Mouse (Mus musculus) neural tube, embryonic 12.5 days (tissue): Measurements from ENCODE around the gene Tmem171. TPM values are rescaled to one million over a fixed set of nuclear protein-coding genes. Genes with fewer than 3 reads are reported as not detected.

Experiments used
- ATAC-seq: fragments of 200-750 bp; cut with Nextera tagmentation; 2 replicates; pipeline ENCODE4 v1.8.0; 2017; ENCODE audit warnings: low read depth, mild to moderate bottlenecking, moderate TSS enrichment, moderate library complexity; ENCODE audit not compliant: low FRiP score
- H3K27ac ChIP-seq: fragments of 300-500 bp; sonication (generic); 2 replicates; pipeline ENCODE4 v1.5.1; 2016
- H3K27me3 ChIP-seq: fragments of 300-500 bp; sonication (generic); replicated peaks from 2 replicates; pipeline ENCODE4 v1.6.1; 2016; ENCODE audit warnings: mild to moderate bottlenecking
- H3K36me3 ChIP-seq: fragments of 300-500 bp; sonication (generic); 2 replicates; pipeline ENCODE4 v1.6.1; 2016; ENCODE audit warnings: mild to moderate bottlenecking
- H3K4me1 ChIP-seq: fragments of 300-500 bp; sonication (generic); 2 replicates; pipeline ENCODE4 v1.6.1; 2016
- H3K4me2 ChIP-seq: fragments of 300-500 bp; sonication (generic); replicated peaks from 2 replicates; pipeline ENCODE4 v1.6.1; 2016; ENCODE audit warnings: mild to moderate bottlenecking
- H3K4me3 ChIP-seq: fragments of 300-500 bp; sonication (generic); 2 replicates; pipeline ENCODE4 v1.5.1; 2016
- H3K9ac ChIP-seq: fragments of 300-500 bp; sonication (generic); 2 replicates; pipeline ENCODE4 v1.6.1; 2016; ENCODE audit warnings: mild to moderate bottlenecking
- H3K9me3 ChIP-seq: fragments of 300-500 bp; sonication (generic); 2 replicates; pipeline ENCODE4 v1.6.1; 2016; ENCODE audit warnings: mild to moderate bottlenecking
- WGBS: fragments of 180-500 bp; shearing (Covaris S2); methylation state at CpG from one replicate; pipeline ENCODE4 v1.1.7; 2016; 5-methylcytosine and 5-hydroxymethylcytosine counted together
- polyA plus RNA-seq: library from polyadenylated mRNA; unstranded; fragments of >200 nt; fragmentation: Nextera tagmentation; extraction: Ambion mirVana; gene quantifications from 2 replicates; pipeline ENCODE4 v1.2.1, GENCODE M21; 2016

Gene Tmem171
- polyA plus RNA-seq, 1 experiment from 2014 or later = not detected

GRCm38 (mm10) chr13:98662173-98662675, 32.4 kb downstream of the Tmem171 start:
- H3K27me3 ChIP-seq = no peaks in the 10 kb centered on the region
- WGBS = 86% methylated on average over 4 of the region's 4 CpGs
- H3K4me2 ChIP-seq = no peak overlapping the region
- no peaks in the 10 kb centered on the region for H3K4me1 ChIP-seq
- H3K9me3 ChIP-seq = no peaks in the 10 kb centered on the region
- H3K4me3 ChIP-seq = no peak overlapping the region
- H3K9ac ChIP-seq = no peak overlapping the region
- H3K36me3 ChIP-seq = no peaks in the 10 kb centered on the region
- no peak overlapping the region for H3K27ac ChIP-seq
- ATAC-seq = no peak

- no peaks in the 10 kb centered on the region for H3K36me3 ChIP-seq
- no peaks in the 10 kb centered on the region for H3K27me3 ChIP-seq
- 76% methylated on average over 16 of the region's 16 CpGs for WGBS
- no peak overlapping the region for H3K4me3 ChIP-seq
- ATAC-seq = no peak
- H3K4me1 ChIP-seq = peaks cover 7% of the 10 kb centered on the region; the same call in 1 of the 2 replicates
- no peak overlapping the region for H3K9ac ChIP-seq
- no peak overlapping the region for H3K27ac ChIP-seq
- H3K9me3 ChIP-seq = no peaks in the 10 kb centered on the region
- H3K4me2 ChIP-seq = no peak overlapping the region
Measured at GRCm38 (mm10) chr13:98656034-98656471, 38.6 kb downstream of the Tmem171 start.

DNA sequence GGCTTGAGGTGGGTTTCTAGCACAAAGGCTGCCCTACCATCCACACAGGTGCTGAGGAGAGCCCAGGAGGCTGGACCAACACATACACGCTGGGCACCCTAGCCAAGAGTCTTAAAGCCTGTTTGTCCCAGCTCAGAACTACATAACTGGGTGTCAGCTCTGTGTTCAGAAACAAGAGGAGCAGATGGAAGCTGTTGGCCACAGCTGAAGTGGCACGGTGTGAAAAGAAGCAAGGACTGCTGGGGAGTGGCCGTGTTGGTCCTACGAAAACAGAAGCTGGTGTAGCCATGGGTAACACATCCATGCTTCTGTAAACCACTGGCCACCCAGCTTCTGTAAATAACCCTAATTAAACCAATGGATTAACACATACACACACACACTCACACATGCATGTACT, 39.3 kb downstream of the Tmem171 start:
- H3K27me3 ChIP-seq = no peaks in the 10 kb centered on the region
- WGBS = 92% methylated on average over 4 of the region's 4 CpGs

DNA sequence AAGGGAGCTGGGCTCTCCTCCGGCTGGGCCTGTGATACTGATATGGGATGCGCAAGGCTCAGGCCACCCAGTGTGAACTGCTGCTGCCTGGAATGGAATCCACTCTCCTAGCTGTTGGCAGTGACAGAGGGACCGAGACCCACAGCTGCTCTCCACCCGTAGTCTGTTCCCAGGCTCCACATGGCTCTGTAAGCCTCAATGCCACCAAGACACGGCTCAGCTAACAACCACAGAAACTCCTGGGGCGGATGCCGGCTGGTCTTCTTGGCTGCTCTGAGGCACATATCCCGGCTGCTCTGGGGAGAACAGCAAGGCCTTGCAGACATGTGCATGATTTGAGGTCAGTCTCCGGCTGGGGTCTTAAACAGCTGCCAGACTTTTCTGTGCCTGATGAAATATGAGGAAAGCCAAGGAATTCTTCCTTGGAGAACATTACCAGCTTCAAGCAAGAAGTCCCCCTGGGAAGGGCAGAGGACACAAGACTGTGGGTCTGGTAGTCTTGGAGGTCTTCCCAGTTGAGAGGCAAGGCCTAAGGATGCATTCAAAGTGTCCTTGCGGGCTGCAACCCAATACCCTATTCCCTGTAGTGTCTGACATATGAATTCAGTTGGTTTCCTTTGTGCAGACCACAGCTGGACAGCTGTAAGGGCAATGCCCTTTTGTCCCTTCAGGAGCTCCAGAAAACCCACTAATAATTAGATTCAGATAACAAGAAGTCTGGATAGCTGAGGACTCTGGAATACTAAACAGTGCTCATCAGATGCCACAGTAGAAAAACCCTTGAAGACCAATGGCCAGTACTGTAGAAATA, 40.3 kb downstream of the Tmem171 start:
- no peak overlapping the region for H3K9ac ChIP-seq
- no peak overlapping the region for H3K27ac ChIP-seq
- no peak overlapping the region for H3K4me2 ChIP-seq
- no peaks in the 10 kb centered on the region for H3K36me3 ChIP-seq
- no peak overlapping the region for H3K4me3 ChIP-seq
- H3K4me1 ChIP-seq = peaks cover 7% of the 10 kb centered on the region; the same call in 1 of the 2 replicates
- no peaks in the 10 kb centered on the region for H3K9me3 ChIP-seq
- no peak for ATAC-seq
- no peaks in the 10 kb centered on the region for H3K27me3 ChIP-seq
- 74% methylated on average over 10 of the region's 10 CpGs for WGBS

More for the DNA sequence above, 39.3 kb downstream of the Tmem171 start:
- Histone ChIP-seq H3K4me3 (no peak overlapping the region), H3K9me3 (no peaks in the 10 kb centered on the region), H3K9ac (no peak overlapping the region), H3K4me1 (peaks cover 7% of the 10 kb centered on the region; the same call in 1 of the 2 replicates), H3K27ac (no peak overlapping the region), H3K4me2 (no peak overlapping the region), H3K36me3 (no peaks in the 10 kb centered on the region)
- no peak for ATAC-seq

DNA sequence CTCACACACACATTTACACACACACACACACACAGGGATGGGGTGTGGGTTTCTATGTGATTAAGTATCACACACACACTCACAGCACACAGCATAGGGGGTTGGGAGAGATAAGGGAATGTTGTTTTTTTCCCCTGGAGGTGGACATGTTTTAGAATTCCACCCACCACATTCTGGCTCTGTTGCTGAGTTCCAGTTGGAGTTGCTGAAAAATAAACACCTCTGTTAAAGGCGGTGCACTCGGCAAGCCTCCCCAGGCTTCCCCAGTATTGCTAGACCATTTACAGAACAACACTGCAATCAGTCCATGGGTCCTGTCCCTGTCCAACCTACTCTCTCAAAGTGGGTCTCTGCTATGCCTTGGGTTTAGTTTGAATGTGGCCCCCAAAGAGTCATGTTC, 42.4 kb downstream of the Tmem171 start:
- WGBS = 89% methylated on average over 2 of the region's 2 CpGs
- Histone ChIP-seq H3K4me2 (no peak overlapping the region), H3K27me3 (no peaks in the 10 kb centered on the region), H3K9me3 (no peaks in the 10 kb centered on the region), H3K4me3 (no peak overlapping the region), H3K27ac (no peak overlapping the region), H3K36me3 (no peaks in the 10 kb centered on the region), H3K4me1 (peaks cover 7% of the 10 kb centered on the region; the same call in 1 of the 2 replicates), H3K9ac (no peak overlapping the region)
- no peak for ATAC-seq

DNA sequence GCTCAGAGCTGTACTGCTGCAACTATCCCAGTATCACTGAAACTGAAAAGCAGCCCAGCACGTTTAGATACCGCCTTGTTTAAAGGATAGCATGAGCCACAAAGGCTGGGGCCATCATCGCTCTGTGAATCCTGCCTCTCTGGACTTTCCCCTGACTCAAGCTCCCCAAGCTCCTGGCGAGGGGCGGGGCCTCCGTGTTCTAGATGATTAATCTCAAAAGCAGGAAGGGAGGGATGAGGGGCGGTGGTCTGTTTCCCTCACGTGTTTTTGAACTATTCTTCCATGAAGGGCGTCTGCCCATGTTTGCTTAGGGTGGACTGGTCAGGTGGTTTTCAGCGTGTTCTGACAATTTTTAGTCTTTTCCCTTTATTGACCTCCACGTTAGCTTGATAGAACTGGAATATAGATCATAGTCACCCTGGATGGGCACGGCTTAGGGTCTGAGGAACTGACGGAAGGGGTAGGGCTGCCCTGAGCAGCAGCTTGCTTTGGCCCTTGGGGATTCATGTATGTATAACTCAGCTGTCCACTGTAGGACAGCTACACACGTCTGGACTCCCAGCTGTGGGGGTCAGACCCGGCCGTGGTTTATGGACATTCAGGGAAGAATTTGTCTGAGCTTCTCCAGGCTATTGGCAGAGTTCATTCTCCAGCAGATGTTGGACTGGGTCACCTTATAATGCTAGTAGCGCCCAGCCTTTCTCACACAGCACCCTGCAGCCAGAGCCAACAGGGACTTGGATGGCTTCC, 43.2 kb downstream of the Tmem171 start:
- H3K9me3 ChIP-seq = no peaks in the 10 kb centered on the region
- no peak overlapping the region for H3K4me3 ChIP-seq
- ATAC-seq = no peak
- no peaks in the 10 kb centered on the region for H3K36me3 ChIP-seq
- no peaks in the 10 kb centered on the region for H3K27me3 ChIP-seq
- no peak overlapping the region for H3K9ac ChIP-seq
- H3K4me1 ChIP-seq = peaks cover 5% of the 10 kb centered on the region; the same call in 1 of the 2 replicates
- 79% methylated on average over 17 of the region's 17 CpGs for WGBS
- no peak overlapping the region for H3K4me2 ChIP-seq
- H3K27ac ChIP-seq = no peak overlapping the region

DNA sequence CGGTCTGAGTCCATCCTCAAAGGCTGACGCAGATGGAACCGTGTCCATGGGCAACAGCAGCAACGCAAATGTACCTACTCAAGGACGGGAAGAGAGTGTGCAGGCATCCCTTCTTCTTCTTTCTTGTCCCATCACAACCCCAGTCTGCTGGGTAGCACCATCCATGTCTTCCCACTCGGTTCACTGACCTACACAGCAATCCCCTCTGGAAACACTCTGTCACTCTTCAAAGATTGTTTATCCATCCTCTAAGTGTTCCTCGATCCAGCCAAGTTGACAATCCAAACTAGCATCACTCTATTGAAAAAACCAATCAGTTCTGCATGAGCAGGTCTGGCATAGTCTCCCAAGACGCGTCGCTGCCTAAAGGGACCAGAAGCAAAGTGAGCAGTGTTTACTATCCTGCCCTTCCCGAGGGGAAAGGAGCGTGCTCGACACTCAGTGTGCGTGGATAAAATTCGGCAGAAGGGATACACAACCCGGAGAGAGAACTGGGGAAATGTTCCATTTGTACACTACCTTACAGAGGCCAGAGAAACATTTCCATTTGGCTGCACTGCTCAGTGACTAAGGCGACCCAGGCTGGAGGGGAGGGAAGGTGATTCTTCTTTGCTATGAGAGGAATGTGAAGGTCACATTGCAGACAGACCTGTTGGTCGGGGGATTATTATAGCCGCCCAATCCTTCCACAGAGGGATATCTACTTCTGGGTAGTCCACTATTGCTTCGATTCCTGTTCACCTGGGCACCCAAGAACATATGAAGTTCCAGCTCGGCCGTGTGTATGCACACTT, 46.7 kb downstream of the Tmem171 start:
- no peaks in the 10 kb centered on the region for H3K36me3 ChIP-seq
- H3K4me3 ChIP-seq = no peak overlapping the region
- H3K9ac ChIP-seq = no peak overlapping the region
- no peak for ATAC-seq
- WGBS = 91% methylated on average over 22 of the region's 22 CpGs
- H3K9me3 ChIP-seq = no peaks in the 10 kb centered on the region
- H3K27ac ChIP-seq = no peak overlapping the region
- H3K27me3 ChIP-seq = no peaks in the 10 kb centered on the region
- H3K4me1 ChIP-seq = no peaks in the 10 kb centered on the region
- H3K4me2 ChIP-seq = no peak overlapping the region

- Histone ChIP-seq H3K4me2 (no peak overlapping the region), H3K27me3 (no peaks in the 10 kb centered on the region), H3K9ac (no peak overlapping the region), H3K4me1 (no peaks in the 10 kb centered on the region), H3K9me3 (no peaks in the 10 kb centered on the region), H3K27ac (no peak overlapping the region), H3K36me3 (no peaks in the 10 kb centered on the region), H3K4me3 (no peak overlapping the region)
- 89% methylated on average over 5 of the region's 5 CpGs for WGBS
- no peak for ATAC-seq
Measured at GRCm38 (mm10) chr13:98638507-98639166, 56.0 kb downstream of the Tmem171 start.

- Histone ChIP-seq H3K27ac (no peak within 1 kb of the TSS), H3K36me3 (no peaks in the 10 kb centered on the region), H3K9ac (no peak within 1 kb of the TSS), H3K4me1 (no peaks in the 10 kb centered on the region), H3K4me2 (no peak within 1 kb of the TSS), H3K4me3 (no peak within 1 kb of the TSS), H3K27me3 (no peaks in the 10 kb centered on the region), H3K9me3 (no peaks in the 10 kb centered on the region)
- 89% methylated on average over 12 of the region's 12 CpGs for WGBS
- ATAC-seq = no peak
Measured at GRCm38 (mm10) chr13:98637145-98637544, 57.5 kb downstream of the Tmem171 start, which contains the start of gene Tmem174. TSS of gene Tmem174 (minus strand) at chr13:98637410.

DNA sequence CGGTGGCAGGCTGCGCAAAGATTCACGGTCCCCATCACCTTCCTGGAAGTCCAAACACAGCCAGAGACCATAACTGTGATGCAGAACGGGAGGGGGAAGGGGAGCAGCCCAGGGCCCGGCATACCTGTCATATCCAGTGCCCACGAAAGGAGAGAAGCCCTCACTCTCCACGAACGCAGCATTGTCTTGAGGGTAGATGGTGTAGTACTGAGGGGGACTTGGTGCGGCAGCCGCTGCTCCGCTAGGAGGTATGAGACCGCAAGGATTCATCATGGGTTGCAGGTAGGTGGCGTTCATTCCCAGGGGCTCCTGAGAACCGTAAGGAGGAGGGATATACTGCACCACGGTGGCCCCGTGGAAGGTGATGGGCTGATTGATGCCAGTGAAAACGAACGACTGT, 58.1 kb downstream of the Tmem171 start:
- Histone ChIP-seq H3K27ac (no peak overlapping the region), H3K4me3 (no peak overlapping the region), H3K4me2 (no peak overlapping the region), H3K36me3 (no peaks in the 10 kb centered on the region), H3K9ac (no peak overlapping the region), H3K4me1 (0 out of 2 replicates have a peak, but pooled peaks cover under 1% of the 10 kb centered on the region), H3K27me3 (no peaks in the 10 kb centered on the region), H3K9me3 (no peaks in the 10 kb centered on the region)
- ATAC-seq = no peak
- 65% methylated on average over 18 of the region's 18 CpGs for WGBS
